Mouse (Mus musculus) lung, embryonic 15.5 days (tissue): Measurements from ENCODE around the gene Ppp4c. TPM values are rescaled to one million over a fixed set of nuclear protein-coding genes. Genes with fewer than 3 reads are reported as not detected.

Experiments
- ATAC-seq: fragments of 200-750 bp; cut with Nextera tagmentation; 2 replicates; pipeline ENCODE4 v1.8.0; 2017; ENCODE audit warnings: moderate number of reproducible peaks, borderline replicate concordance; ENCODE audit not compliant: low FRiP score, low TSS enrichment; ENCODE audit errors: extremely low read depth
- H3K27ac ChIP-seq: fragments of 300-500 bp; sonication (generic); 2 replicates; pipeline ENCODE4 v1.5.1; 2015; ENCODE audit warnings: moderate library complexity, mild to moderate bottlenecking, inconsistent platforms
- H3K27me3 ChIP-seq: fragments of 300-500 bp; sonication (generic); 2 replicates; pipeline ENCODE4 v1.6.1; 2015; ENCODE audit warnings: inconsistent platforms
- H3K36me3 ChIP-seq: fragments of 300-500 bp; sonication (generic); 2 replicates; pipeline ENCODE4 v1.6.1; 2015; ENCODE audit warnings: inconsistent platforms
- H3K4me1 ChIP-seq: fragments of 300-500 bp; sonication (generic); 2 replicates; pipeline ENCODE4 v1.6.1; 2015; ENCODE audit warnings: inconsistent platforms
- H3K4me2 ChIP-seq: fragments of 300-500 bp; sonication (generic); 2 replicates; pipeline ENCODE4 v1.6.1; 2015; ENCODE audit warnings: inconsistent platforms, mild to moderate bottlenecking, moderate library complexity
- H3K4me3 ChIP-seq: fragments of 300-500 bp; sonication (generic); 2 replicates; pipeline ENCODE4 v1.5.1; 2015; ENCODE audit warnings: mild to moderate bottlenecking, inconsistent platforms
- H3K9ac ChIP-seq: fragments of 300-500 bp; sonication (generic); 2 replicates; pipeline ENCODE4 v1.6.1; 2015; ENCODE audit warnings: inconsistent platforms
- H3K9me3 ChIP-seq: fragments of 300-500 bp; sonication (generic); 2 replicates; pipeline ENCODE4 v1.6.1; 2016; ENCODE audit warnings: inconsistent platforms
- WGBS: fragments of 180-500 bp; shearing (Covaris S2); methylation state at CpG from one replicate; pipeline ENCODE4 v1.1.7; 2015; 5-methylcytosine and 5-hydroxymethylcytosine counted together
- polyA plus RNA-seq: library from polyadenylated mRNA; unstranded; fragments of >200 nt; fragmentation: Nextera tagmentation; extraction: Ambion mirVana; gene quantifications from 2 replicates; pipeline ENCODE4 v1.2.1, GENCODE M21; 2015

Ppp4c gene
- polyA plus RNA-seq, 1 experiment from 2014 or later: 260 TPM

DNA sequence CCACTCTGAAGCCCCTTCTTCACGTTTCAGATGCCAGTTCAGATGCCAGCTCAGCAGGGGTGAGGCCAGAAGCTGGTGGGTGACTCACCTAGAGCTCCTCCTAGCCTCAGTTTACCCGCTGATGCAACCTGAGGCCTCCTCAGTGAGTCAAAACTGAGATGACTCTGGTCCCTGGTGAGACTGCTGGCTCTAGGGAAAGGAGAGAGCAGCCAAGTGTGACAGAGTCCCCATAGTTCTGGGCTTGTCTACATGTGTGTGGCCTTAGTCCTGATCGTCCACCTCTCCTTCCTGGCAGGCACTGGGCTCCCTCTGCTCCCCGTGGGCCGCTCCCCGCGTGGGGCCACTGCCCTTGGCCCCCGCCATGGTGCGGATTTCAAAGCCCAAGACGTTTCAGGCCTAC, 14.8 kb downstream of the Ppp4c start:
- ATAC-seq: no peak
- peak overlapping the region; percentile 84 for H3K9ac ChIP-seq
- peaks cover 9% of the 10 kb centered on the region; the same call in 1 of the 2 replicates for H3K36me3 ChIP-seq
- H3K4me3 ChIP-seq: peak overlapping the region; percentile 77
- H3K27me3 ChIP-seq: no peaks in the 10 kb centered on the region
- H3K4me1 ChIP-seq: peaks cover 60% of the 10 kb centered on the region
- peak overlapping the region; percentile 95 for H3K4me2 ChIP-seq
- H3K27ac ChIP-seq: peak overlapping the region; percentile 84
- 39% methylated on average over 10 of the region's 10 CpGs for WGBS
- no peaks in the 10 kb centered on the region for H3K9me3 ChIP-seq

DNA sequence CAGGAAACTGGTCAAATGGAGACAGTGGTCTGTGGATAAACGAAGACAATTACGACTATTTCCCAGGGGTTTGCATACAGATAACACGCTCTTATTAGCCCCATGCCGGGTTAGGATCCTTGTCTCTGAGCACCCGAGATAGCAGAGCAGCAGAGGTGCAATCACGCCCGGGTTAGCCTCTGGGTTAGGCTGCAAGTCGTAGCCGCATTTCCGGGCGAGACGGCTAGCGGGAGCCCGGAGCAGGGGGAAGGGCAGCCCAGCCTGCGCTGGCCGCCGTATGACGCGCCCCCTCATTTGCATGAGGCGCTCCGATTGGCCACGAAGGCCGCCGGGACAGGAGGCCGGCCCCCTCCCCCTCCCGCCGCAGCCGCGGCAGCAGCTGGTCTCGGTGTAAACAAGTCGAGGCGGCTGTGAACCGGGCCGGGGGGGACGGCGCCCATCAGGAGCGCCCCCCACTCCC, 15.7 kb downstream of the Ppp4c start, which contains the start of gene Ypel3:
TSS of gene Ypel3 (plus strand) at position 358 of the 460 bp plus-strand sequence.
- Histone ChIP-seq H3K27ac (peak within 1 kb of the TSS; percentile 84), H3K4me2 (peak within 1 kb of the TSS; percentile 95), H3K27me3 (no peaks in the 10 kb centered on the region), H3K4me1 (peaks cover 58% of the 10 kb centered on the region), H3K4me3 (peak within 1 kb of the TSS; percentile 77), H3K36me3 (peaks cover 16% of the 10 kb centered on the region), H3K9me3 (no peaks in the 10 kb centered on the region), H3K9ac (peak within 1 kb of the TSS; percentile 84)
- peak; percentile 89 for ATAC-seq
- under 1% methylated on average over 34 of the region's 37 CpGs for WGBS

DNA sequence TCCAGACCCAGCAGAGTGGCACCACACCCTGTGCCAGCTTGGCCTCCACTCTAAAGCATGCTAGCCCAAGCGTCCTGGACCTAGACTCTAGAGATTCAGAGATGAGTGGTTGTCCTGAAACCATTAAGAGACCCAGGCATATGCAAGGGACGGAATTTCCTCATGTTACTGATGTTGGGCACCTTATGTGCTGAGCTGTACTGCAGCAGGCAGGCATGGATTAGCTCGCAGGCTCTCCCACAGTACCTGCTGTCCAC, 16.4 kb downstream of the Ppp4c start:
- no peaks in the 10 kb centered on the region for H3K9me3 ChIP-seq
- H3K9ac ChIP-seq: no peak overlapping the region
- H3K4me3 ChIP-seq: peak overlapping the region; percentile 77; the same call in 1 of the 2 replicates
- peaks cover 23% of the 10 kb centered on the region for H3K36me3 ChIP-seq
- WGBS: 54% methylated on average over 3 of the region's 3 CpGs
- peak overlapping the region; percentile 84 for H3K27ac ChIP-seq
- H3K4me1 ChIP-seq: peaks cover 51% of the 10 kb centered on the region
- H3K4me2 ChIP-seq: peak overlapping the region; percentile 95
- ATAC-seq: no peak
- no peaks in the 10 kb centered on the region for H3K27me3 ChIP-seq

DNA sequence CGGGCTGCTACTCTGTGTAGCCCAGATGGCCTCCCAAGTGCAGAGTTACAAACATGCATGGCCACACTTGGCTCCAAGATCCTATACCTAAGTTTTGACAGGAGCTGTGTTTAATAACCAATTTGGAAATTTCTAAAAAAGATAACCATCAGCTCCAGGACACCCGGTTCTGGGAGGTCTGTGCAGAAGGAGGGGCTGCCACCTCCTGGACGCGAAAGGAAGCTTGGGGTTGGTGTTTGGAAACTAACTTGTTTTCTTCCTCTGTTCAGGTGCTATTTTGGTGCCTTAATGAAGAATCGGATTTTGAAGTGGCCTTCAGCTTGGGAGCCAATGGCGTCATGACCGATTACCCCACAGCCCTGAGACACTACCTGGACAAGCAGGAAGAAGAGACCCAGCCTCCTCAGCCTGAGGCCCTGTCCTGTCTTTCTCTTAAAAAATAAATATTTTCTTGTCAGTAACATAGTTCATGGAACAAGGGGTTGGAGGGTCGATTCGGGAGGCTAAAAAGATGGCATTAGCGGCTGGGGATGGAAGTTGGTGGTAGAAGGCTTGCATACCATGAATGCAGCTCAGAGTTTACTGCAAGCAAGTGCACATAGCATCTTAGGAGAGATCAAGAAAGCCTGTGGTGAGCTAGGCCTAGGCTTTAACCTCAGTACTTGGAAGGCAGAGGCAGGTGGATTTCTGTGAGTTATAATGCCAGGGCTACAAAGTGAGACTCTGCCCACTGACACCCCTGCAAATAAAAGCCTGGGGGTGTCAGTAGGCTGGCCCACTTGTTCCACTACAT, 16.9 kb downstream of the Ppp4c start:
- Histone ChIP-seq H3K27ac (peak overlapping the region; percentile 84; the same call in 1 of the 2 replicates), H3K4me1 (peaks cover 47% of the 10 kb centered on the region), H3K9ac (no peak overlapping the region), H3K4me3 (0 out of 2 replicates have a peak overlapping the region, but pooled peaks have one; percentile 77), H3K36me3 (peaks cover 27% of the 10 kb centered on the region), H3K27me3 (no peaks in the 10 kb centered on the region), H3K9me3 (no peaks in the 10 kb centered on the region), H3K4me2 (no peak overlapping the region)
- ATAC-seq: no peak
- WGBS: 74% methylated on average over 10 of the region's 10 CpGs

DNA sequence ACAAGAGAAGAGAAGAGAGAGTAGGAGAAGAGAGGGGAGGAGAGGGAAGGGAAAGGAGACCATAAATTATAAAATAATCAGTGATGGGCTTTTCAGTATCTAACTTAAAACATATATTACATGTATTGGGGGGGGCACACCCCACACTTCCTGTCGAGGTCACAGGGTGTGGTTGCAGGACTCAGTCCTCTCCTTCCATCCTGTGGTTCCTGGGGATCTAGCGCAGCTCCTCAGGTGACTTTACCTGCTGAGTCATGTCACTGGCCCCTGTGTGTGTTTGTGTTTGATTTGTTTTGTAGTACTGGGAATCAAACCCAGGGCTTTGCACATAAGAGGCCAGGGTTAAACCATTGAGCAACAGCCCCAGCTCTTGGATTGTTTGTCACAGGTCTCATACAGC, 17.8 kb downstream of the Ppp4c start:
- Histone ChIP-seq H3K36me3 (peaks cover 36% of the 10 kb centered on the region), H3K27ac (no peak overlapping the region), H3K4me1 (peaks cover 38% of the 10 kb centered on the region), H3K4me2 (no peak overlapping the region), H3K27me3 (no peaks in the 10 kb centered on the region), H3K4me3 (no peak overlapping the region), H3K9me3 (no peaks in the 10 kb centered on the region), H3K9ac (no peak overlapping the region)
- ATAC-seq: no peak
- WGBS: 67% methylated on average over 2 of the region's 2 CpGs

DNA sequence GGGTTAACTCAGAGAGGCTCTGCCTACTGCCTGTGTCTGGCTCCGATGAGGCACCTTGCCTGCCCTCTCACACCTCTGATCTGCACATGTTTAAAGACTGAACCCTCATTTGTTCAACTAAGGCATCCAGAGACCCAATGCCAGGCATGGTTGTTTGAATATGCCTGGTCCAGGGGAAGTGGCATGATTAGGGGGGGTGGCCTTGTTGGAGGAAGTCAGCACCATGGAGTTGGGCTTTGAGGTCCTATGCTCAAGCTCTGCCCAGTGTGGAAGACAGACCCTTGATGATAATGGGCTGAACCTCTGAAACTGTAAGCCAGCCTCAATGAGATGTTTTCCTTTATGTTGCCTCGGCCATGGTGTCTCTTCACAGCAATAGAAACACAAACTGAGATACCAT, 18.9 kb downstream of the Ppp4c start:
- Histone ChIP-seq H3K4me3 (no peak overlapping the region), H3K36me3 (peaks cover 48% of the 10 kb centered on the region), H3K27ac (no peak overlapping the region), H3K4me2 (no peak overlapping the region), H3K9me3 (no peaks in the 10 kb centered on the region), H3K9ac (no peak overlapping the region), H3K27me3 (no peaks in the 10 kb centered on the region), H3K4me1 (peaks cover 28% of the 10 kb centered on the region)
- no peak for ATAC-seq
- WGBS: 91% methylated on average over 2 of the region's 2 CpGs

DNA sequence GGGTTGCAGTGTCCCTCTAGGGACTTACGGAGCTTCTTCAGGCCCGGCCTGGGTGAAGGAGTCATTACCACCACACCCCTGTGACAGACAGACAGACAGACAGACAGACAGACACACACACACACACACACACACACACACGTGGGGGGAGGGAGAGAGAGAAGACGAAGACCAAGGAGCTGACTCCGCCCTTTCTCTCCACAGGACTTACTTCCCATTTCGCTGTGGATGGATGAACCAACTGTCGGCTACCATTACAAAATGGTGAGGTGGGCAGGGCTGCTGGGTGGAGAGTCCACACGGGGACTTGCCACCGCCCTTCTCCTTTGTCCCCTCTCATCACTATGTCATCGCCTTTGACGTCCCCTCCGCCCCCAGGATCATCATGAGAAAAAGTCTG, 21.5 kb downstream of the Ppp4c start:
- no peak overlapping the region for H3K4me2 ChIP-seq
- H3K27me3 ChIP-seq: no peaks in the 10 kb centered on the region
- no peak overlapping the region for H3K4me3 ChIP-seq
- H3K9me3 ChIP-seq: no peaks in the 10 kb centered on the region
- H3K9ac ChIP-seq: no peak overlapping the region
- WGBS: 78% methylated on average over 12 of the region's 12 CpGs
- peaks cover 72% of the 10 kb centered on the region for H3K36me3 ChIP-seq
- no peak for ATAC-seq
- no peak overlapping the region for H3K27ac ChIP-seq
- H3K4me1 ChIP-seq: peaks cover 8% of the 10 kb centered on the region

DNA sequence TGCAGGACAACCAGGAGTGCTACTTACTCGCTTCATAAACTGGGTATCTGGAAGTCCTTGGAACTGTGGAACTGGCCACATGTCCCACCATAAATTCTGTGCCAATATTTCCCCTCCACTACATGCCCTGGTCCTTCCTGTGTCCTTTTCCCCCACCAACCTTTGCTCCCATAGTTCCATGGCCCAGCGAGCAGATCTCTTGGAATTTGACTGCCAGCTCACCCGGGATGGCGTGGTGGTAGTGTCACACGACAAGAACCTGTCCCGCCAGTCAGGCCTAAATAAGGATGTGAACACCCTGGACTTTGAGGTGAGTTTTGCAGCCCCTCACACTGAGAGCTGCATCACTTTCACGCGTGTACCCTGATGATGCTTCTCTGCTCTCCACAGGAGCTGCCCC, 25.3 kb downstream of the Ppp4c start:
- H3K36me3 ChIP-seq: peaks cover 92% of the 10 kb centered on the region
- 91% methylated on average over 8 of the region's 8 CpGs for WGBS
- peaks cover 13% of the 10 kb centered on the region for H3K4me1 ChIP-seq
- H3K9me3 ChIP-seq: no peaks in the 10 kb centered on the region
- H3K4me2 ChIP-seq: no peak overlapping the region
- no peak overlapping the region for H3K27ac ChIP-seq
- H3K27me3 ChIP-seq: no peaks in the 10 kb centered on the region
- H3K4me3 ChIP-seq: no peak overlapping the region
- H3K9ac ChIP-seq: no peak overlapping the region
- no peak for ATAC-seq

DNA sequence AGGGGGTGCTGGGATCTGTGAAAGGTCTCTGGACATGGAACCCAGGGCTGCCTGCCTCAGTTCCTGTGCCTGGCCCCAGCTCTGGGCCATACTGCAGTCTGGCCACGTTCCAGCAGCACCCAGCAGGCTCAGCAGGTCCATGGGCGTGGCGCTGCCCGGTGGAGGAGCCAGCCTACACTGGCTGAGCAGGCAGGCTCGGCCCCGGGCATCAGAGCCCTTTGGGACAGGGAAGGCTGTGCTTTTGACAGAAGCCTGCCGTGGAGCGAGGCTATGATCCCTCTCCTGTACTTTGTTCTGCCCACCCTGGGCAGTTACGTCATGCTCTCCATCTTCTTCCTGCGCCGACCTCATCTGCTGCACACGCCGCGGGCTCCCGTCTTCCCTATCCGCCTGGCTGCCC, 26.1 kb downstream of the Ppp4c start, which contains the start of gene Gdpd3:
TSS of gene Gdpd3 (plus strand) at position 134 of the 400 bp plus-strand sequence.
- no peaks in the 10 kb centered on the region for H3K9me3 ChIP-seq
- WGBS: 94% methylated on average over 16 of the region's 16 CpGs
- no peak within 1 kb of the TSS for H3K9ac ChIP-seq
- peaks cover 21% of the 10 kb centered on the region for H3K4me1 ChIP-seq
- no peak within 1 kb of the TSS for H3K4me2 ChIP-seq
- H3K27me3 ChIP-seq: no peaks in the 10 kb centered on the region
- H3K27ac ChIP-seq: no peak within 1 kb of the TSS
- no peak within 1 kb of the TSS for H3K4me3 ChIP-seq
- ATAC-seq: no peak
- peaks cover 86% of the 10 kb centered on the region for H3K36me3 ChIP-seq

DNA sequence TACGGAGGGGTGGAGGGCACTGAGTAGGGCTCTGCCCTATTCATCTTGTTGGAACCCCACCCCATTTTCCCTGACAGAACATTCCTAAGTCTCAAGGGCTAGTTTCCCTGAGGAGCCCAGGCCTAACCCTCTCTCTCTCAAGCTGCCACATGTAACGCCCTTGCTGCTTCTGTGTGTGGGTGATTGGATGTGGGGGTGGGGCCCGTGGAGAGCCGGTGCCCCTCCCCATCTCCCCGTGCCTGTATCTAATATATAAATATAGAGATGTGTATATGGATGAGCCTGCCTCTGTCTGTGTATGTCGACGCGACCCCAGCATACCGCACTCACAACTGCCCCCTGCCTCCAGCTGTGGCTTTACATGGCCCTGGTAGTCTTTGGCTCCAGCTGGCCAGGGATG, 26.8 kb downstream of the Ppp4c start:
- Histone ChIP-seq H3K4me2 (no peak overlapping the region), H3K27me3 (no peaks in the 10 kb centered on the region), H3K9me3 (no peaks in the 10 kb centered on the region), H3K9ac (no peak overlapping the region), H3K4me3 (no peak overlapping the region), H3K27ac (no peak overlapping the region), H3K4me1 (peaks cover 28% of the 10 kb centered on the region), H3K36me3 (peaks cover 81% of the 10 kb centered on the region)
- no peak for ATAC-seq
- WGBS: 66% methylated on average over 9 of the region's 9 CpGs

DNA sequence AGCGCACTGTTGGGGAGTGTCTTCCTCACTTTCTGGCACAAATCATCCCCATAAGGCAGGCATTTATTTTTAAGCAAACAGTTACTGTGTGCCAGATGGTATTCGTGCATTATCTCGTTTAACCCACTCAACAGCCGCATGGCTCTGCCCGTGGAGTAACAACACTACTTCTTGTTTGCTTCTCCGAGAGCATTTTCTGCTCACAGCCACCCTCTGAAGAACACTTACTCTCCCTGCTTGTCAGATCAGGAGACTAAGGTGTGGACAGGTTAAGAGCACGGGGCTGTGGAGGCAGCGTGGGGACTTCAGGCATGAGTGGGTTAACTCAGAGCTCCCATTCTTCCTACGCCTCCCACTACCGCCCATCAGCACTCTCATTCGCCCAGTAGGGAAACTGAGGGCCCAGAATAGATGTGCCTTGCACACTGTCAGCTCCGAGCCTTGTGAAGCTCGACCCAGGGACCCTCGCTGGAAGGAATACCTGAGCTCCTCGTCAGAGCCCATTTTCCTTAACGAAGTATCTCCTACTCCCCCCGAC, 29.8 kb downstream of the Ppp4c start:
- ATAC-seq: no peak
- Histone ChIP-seq H3K4me2 (peak overlapping the region; percentile 28), H3K36me3 (peaks cover 51% of the 10 kb centered on the region), H3K9me3 (no peaks in the 10 kb centered on the region), H3K4me1 (peaks cover 29% of the 10 kb centered on the region), H3K9ac (no peak overlapping the region; the same call in 1 of the 2 replicates), H3K27me3 (no peaks in the 10 kb centered on the region), H3K4me3 (no peak overlapping the region), H3K27ac (0 out of 2 replicates have a peak overlapping the region, but pooled peaks have one; percentile 22)
- WGBS: 44% methylated on average over 17 of the region's 17 CpGs

DNA sequence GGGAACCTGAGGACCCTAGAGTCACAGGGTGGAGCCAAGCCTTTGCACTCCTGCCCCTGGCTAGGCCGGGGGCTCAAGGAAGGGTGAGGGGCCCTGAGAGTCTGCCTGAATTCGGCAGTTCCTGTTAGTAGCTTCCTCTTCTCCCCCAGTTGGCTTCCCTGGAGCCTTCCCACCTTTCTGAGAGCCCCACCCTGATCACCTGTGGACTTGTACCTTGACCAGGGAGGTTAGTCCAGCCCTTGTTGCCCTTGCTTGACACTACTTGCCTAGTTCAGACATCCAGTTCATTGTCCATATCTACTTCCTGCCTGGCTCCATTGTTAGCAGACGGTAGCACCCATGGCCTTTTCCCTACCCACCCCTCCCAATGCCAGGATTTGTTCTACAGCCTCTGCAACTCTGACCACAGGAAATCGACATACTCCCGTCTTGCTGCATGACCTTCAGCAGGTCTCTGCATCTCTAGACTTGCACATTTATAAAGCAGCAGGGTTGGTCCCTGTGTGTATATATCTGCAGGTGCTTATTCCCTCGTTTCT, 30.7 kb downstream of the Ppp4c start:
- Histone ChIP-seq H3K9me3 (no peaks in the 10 kb centered on the region), H3K4me1 (peaks cover 29% of the 10 kb centered on the region), H3K9ac (0 out of 2 replicates have a peak overlapping the region, but pooled peaks have one; percentile 1), H3K36me3 (peaks cover 42% of the 10 kb centered on the region), H3K27ac (peak overlapping the region; percentile 99), H3K4me3 (0 out of 2 replicates have a peak overlapping the region, but pooled peaks have one; percentile 89), H3K27me3 (no peaks in the 10 kb centered on the region), H3K4me2 (peak overlapping the region; percentile 82)
- WGBS: 59% methylated on average over 6 of the region's 6 CpGs
- ATAC-seq: no peak
